Mouse (Mus musculus): ENCODE data around the gene Rgs14. TPM values are rescaled to one million over a fixed set of nuclear protein-coding genes. Genes with fewer than 3 reads are reported as not detected.

Rgs14 gene
- total RNA-seq (2014; rRNA removed) (0.36 and 0.78 TPM in 2 replicates), polyA plus RNA-seq (2015; fragmentation: Nextera tagmentation; extraction: Ambion mirVana) (0.69 and 0.76 TPM in 2 replicates)

GRCm38 (mm10) chr13:55369531-55370114 is at the start of gene Rgs14:
TSS of gene Rgs14 (plus strand) at chr13:55369732.
- Histone ChIP-seq H3K9ac (replicated peaks; ENCODE audit: low read length) (no peak within 1 kb of the TSS), H3K4me2 (ENCODE audit: low read depth, low read length) (no peak within 1 kb of the TSS), H3K36me3 (ENCODE audit: insufficient read depth, low read length) (no peaks in the 10 kb centered on the region), H3K4me3 (ENCODE audit: low read length) (no peak within 1 kb of the TSS), H3K27me3 (ENCODE audit: insufficient read depth, low read length) (no peaks in the 10 kb centered on the region; the same call in 1 of the 2 replicates), H3K27ac (no peak within 1 kb of the TSS), H3K4me1 (ENCODE audit: insufficient read depth, low read length) (no peaks in the 10 kb centered on the region), H3K9me3 (ENCODE audit: low read length) (no peaks in the 10 kb centered on the region)
- DNase-seq (ENCODE audit: low spot score), result no peak
- no peak for TF ChIP-seq CTCF (IDR thresholded peaks at IDR 0.05; ENCODE audit: low read depth)
- WGBS, result 62% methylated on average over 13 of the region's 13 CpGs
- ATAC-seq, result no peak

- ATAC-seq (no peak), DNase-seq (ENCODE audit: low spot score) (no peak)
- peak within 1 kb of the TSS; percentile 90 for H3K9ac ChIP-seq (replicated peaks; ENCODE audit: low read length)
- H3K4me1 ChIP-seq (ENCODE audit: insufficient read depth, low read length), result no peaks in the 10 kb centered on the region; the same call in 1 of the 2 replicates
- H3K27ac ChIP-seq, result peak within 1 kb of the TSS; percentile 75
- H3K27me3 ChIP-seq (ENCODE audit: insufficient read depth, low read length), result no peaks in the 10 kb centered on the region
- peak within 1 kb of the TSS; percentile 89 for H3K4me3 ChIP-seq (ENCODE audit: low read length)
- no peak for TF ChIP-seq CTCF (IDR thresholded peaks at IDR 0.05; ENCODE audit: low read depth)
- H3K4me2 ChIP-seq (ENCODE audit: low read depth, low read length), result peak within 1 kb of the TSS; percentile 89
- 81% methylated on average over 4 of the region's 4 CpGs for WGBS
- no peaks in the 10 kb centered on the region for H3K9me3 ChIP-seq (ENCODE audit: low read length)
- H3K36me3 ChIP-seq (ENCODE audit: insufficient read depth, low read length), result peaks cover 12% of the 10 kb centered on the region; the same call in 1 of the 2 replicates
Measured at GRCm38 (mm10) chr13:55319931-55320533, 49.5 kb upstream of the Rgs14 start, which contains the start of gene Prelid1. TSS of gene Prelid1 (plus strand) at chr13:55320500.

- peak within 1 kb of the TSS; percentile 75 for H3K27ac ChIP-seq
- TF ChIP-seq CTCF (IDR thresholded peaks at IDR 0.05; ENCODE audit: low read depth), result no peak
- peak within 1 kb of the TSS; percentile 90 for H3K9ac ChIP-seq (replicated peaks; ENCODE audit: low read length)
- DNase-seq (ENCODE audit: low spot score), result peak; percentile 96
- no peaks in the 10 kb centered on the region for H3K27me3 ChIP-seq (ENCODE audit: insufficient read depth, low read length)
- H3K4me3 ChIP-seq (ENCODE audit: low read length), result peak within 1 kb of the TSS; percentile 89
- H3K4me1 ChIP-seq (ENCODE audit: insufficient read depth, low read length), result no peaks in the 10 kb centered on the region; the same call in 1 of the 2 replicates
- under 1% methylated on average over 73 of the region's 73 CpGs for WGBS
- H3K9me3 ChIP-seq (ENCODE audit: low read length), result no peaks in the 10 kb centered on the region
- H3K4me2 ChIP-seq (ENCODE audit: low read depth, low read length), result peak within 1 kb of the TSS; percentile 89
- ATAC-seq, result peak; percentile 92
- peaks cover 22% of the 10 kb centered on the region for H3K36me3 ChIP-seq (ENCODE audit: insufficient read depth, low read length)
Measured at GRCm38 (mm10) chr13:55321434-55322129, 48.0 kb upstream of the Rgs14 start, which contains the start of gene Rab24. TSS of gene Rab24 (minus strand) at chr13:55321946.

- ATAC-seq, result no peak
- peak overlapping the region; percentile 89 for H3K4me2 ChIP-seq (ENCODE audit: low read depth, low read length)
- DNase-seq (ENCODE audit: low spot score), result peak; percentile 78
- peak overlapping the region; percentile 75 for H3K27ac ChIP-seq
- peak overlapping the region; percentile 90 for H3K9ac ChIP-seq (replicated peaks; ENCODE audit: low read length)
- peak; percentile 66 for TF ChIP-seq CTCF (IDR thresholded peaks at IDR 0.05; ENCODE audit: low read depth)
- H3K36me3 ChIP-seq (ENCODE audit: insufficient read depth, low read length), result peaks cover 19% of the 10 kb centered on the region
- 1% methylated on average over 31 of the region's 31 CpGs for WGBS
- peak overlapping the region; percentile 89 for H3K4me3 ChIP-seq (ENCODE audit: low read length)
- no peaks in the 10 kb centered on the region for H3K27me3 ChIP-seq (ENCODE audit: insufficient read depth, low read length)
- H3K4me1 ChIP-seq (ENCODE audit: insufficient read depth, low read length), result peaks cover 3% of the 10 kb centered on the region
- no peaks in the 10 kb centered on the region for H3K9me3 ChIP-seq (ENCODE audit: low read length)
Measured at GRCm38 (mm10) chr13:55322130-55322825, 47.3 kb upstream of the Rgs14 start.

- H3K36me3 ChIP-seq (ENCODE audit: insufficient read depth, low read length), result peaks cover 12% of the 10 kb centered on the region
- H3K27me3 ChIP-seq (ENCODE audit: insufficient read depth, low read length), result no peaks in the 10 kb centered on the region
- no peak overlapping the region for H3K9ac ChIP-seq (replicated peaks; ENCODE audit: low read length)
- DNase-seq (ENCODE audit: low spot score), result no peak
- no peak overlapping the region for H3K4me2 ChIP-seq (ENCODE audit: low read depth, low read length)
- 79% methylated on average over 11 of the region's 11 CpGs for WGBS
- no peak overlapping the region for H3K27ac ChIP-seq
- H3K4me1 ChIP-seq (ENCODE audit: insufficient read depth, low read length), result peaks cover 14% of the 10 kb centered on the region
- H3K4me3 ChIP-seq (ENCODE audit: low read length), result no peak overlapping the region
- no peak for TF ChIP-seq CTCF (IDR thresholded peaks at IDR 0.05; ENCODE audit: low read depth)
- ATAC-seq, result no peak
- H3K9me3 ChIP-seq (ENCODE audit: low read length), result no peaks in the 10 kb centered on the region
Measured at GRCm38 (mm10) chr13:55325596-55325995, 43.9 kb upstream of the Rgs14 start.

- peaks cover 14% of the 10 kb centered on the region for H3K4me1 ChIP-seq (ENCODE audit: insufficient read depth, low read length)
- no peak; the same call in 1 of the 2 replicates for ATAC-seq
- DNase-seq (ENCODE audit: low spot score), result peak; percentile 21
- H3K9ac ChIP-seq (replicated peaks; ENCODE audit: low read length), result no peak overlapping the region
- H3K4me2 ChIP-seq (ENCODE audit: low read depth, low read length), result peak overlapping the region; percentile 18; the same call in 1 of the 2 replicates
- no peaks in the 10 kb centered on the region for H3K9me3 ChIP-seq (ENCODE audit: low read length)
- TF ChIP-seq CTCF (IDR thresholded peaks at IDR 0.05; ENCODE audit: low read depth), result no peak
- H3K4me3 ChIP-seq (ENCODE audit: low read length), result no peak overlapping the region
- no peaks in the 10 kb centered on the region for H3K27me3 ChIP-seq (ENCODE audit: insufficient read depth, low read length)
- H3K27ac ChIP-seq, result peak overlapping the region; percentile 52; the same call in 1 of the 2 replicates
- WGBS, result 54% methylated on average over 4 of the region's 4 CpGs
- H3K36me3 ChIP-seq (ENCODE audit: insufficient read depth, low read length), result peaks cover 12% of the 10 kb centered on the region
Measured at GRCm38 (mm10) chr13:55327169-55327568, 42.4 kb upstream of the Rgs14 start.

Data from hindbrain, postnatal 0 days (tissue).